Mouse (Mus musculus) gastrocnemius, postnatal 4 days (tissue): ENCODE data around the gene Fgfr2. TPM values are rescaled to one million over a fixed set of nuclear protein-coding genes. Genes with fewer than 3 reads are reported as not detected.
A peak's percentile ranks its signal among the peaks of the same experiment; 100 is the strongest.

ENCODE experiments used
- DNase-seq, 2 experiments: peaks; one replicate each; pipeline ENCODE4 v3.0.0; 2021 to 2022; ENCODE audit warnings: low spot score in 2 of 2, mixed read lengths in 2 of 2
- total RNA-seq, 2 experiments: library from RNA; stranded (reverse); gene quantifications; 2 replicates each; pipeline ENCODE4 v1.2.3; 2021

Gene Fgfr2
- total RNA-seq, 2 experiments from 2014 or later: 6.5 to 8.0 TPM

DNA sequence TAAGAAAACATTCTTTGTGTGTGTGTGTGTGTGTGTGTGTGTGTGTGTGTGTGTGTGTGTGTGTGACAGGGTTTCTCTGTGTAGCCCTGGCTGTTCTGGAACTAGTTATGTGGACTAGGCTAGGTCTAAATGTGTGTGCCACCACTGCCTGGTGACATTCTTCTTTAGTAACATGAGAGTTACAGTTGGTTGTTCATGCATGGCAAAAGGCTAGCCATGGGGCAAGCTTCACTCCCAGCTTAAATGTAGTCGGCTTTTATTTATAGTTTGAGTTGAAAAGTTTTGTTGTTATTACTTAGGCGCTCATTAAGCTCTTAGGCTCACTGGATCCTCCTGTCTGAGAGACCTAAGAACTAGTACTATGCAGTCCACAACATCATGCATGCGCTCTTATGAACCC is 158.8 kb downstream of the Fgfr2 start:
- no peak for DNase-seq

DNA sequence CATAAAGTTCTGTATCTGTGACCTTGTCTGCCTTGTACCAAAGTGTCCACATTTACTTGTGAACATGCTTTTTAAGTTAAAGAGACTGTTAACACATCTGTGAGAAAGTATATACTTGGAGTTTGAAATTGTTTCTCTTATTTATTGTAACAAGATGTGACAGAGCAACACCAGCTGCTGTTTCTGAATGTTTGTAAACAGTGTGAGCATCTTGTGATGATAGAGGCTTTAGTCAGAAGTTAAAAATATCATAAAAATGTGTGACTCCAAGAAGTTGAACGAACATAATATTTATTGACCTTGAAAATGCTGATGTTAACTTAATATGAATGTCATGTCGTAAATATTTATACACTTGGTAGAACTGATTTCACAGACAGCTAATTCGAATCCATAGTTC is 172.5 kb downstream of the Fgfr2 start:
- DNase-seq: no peak

DNA sequence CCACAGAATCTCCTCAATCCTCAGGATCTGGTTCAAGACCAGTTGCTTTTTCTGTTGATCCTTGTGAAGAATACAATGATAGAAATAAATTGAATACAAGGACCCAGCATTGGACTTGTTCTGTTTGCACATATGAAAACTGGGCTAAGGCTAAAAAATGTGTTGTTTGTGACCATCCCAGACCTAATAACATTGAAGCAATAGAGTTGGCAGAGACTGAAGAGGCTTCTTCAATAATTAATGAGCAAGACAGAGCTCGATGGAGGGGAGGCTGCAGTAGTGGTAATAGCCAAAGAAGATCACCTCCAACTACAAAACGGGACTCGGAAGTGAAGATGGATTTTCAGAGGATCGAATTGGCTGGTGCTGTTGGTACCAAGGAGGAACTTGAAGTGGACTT is 173.2 kb downstream of the Fgfr2 start:
- DNase-seq: no peak

DNA sequence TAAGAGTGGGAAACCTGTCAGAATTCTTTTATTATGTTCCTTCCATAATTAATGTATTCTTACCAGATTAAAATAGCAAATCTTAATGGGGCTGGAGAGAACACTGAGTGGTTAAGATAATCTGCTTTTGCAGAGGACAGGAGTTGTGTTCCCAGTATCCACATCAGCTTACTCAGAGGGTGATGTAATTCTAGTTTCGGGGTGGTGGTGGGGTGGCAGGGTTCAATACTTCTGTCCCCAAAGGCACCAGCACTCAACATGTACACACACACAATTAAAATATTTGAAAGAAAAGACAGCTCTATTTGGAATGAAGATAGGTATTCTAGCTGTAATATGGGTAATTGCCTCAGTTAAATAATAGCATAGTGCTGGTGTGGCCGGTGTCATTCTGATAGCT is 182.6 kb downstream of the Fgfr2 start:
- DNase-seq: no peak

DNA sequence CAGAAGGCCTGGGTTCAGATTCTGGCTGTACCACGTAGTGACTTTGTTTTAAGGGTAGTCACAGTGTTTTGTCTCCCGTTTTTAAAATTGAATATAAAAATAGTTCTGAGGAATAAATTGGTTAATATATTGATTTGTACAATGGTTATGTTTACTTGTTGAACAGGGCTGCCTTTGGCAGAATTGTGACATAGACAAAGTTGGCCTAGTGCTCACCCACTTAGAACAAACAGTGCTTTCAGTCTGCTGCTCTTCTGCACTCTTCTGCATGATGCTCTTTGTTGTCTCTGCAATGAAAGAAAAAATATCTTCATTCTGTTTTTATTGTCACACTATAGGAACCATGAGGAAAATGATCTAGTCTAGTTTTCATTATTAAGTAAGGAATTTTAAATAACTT is 184.0 kb downstream of the Fgfr2 start:
- DNase-seq: no peak

DNA sequence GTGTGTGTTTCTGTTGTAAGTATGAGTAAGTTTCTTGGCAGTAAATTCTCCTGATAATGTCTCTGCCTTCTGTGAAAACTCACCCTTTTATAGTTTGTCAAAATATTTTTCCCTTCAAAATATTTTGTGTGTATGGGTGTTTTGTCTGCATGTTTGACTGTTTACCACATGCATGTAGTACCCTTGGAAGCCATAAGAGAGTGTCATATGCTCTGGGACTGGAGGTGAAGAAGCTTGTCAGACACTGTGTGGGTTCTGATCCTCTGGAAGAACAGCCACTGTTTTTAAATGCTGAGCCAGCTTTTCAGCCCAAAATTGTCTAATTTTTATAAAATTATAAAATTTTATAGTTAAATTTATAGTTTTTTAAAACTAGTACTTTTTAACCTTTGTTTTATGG is 188.4 kb downstream of the Fgfr2 start:
- no peak for DNase-seq

DNA sequence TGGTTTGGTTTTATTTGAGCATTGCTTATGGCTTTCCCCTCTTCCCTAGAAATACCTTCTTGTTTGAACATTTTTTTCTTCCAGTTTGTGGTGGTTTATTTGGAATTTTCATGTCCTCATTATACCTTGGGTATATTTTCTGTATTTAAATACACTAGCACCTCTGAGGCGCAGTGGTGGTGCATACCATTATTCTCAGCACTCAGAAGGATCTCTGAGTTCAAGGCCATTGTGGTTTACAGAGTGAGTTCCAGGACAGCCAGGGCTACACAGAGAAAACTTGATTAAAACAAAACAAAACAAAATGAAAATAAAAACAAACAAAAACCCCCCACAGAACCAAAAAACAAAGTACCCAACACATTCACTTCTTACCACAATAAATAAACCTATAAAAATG is 189.8 kb downstream of the Fgfr2 start:
- DNase-seq: no peak

DNA sequence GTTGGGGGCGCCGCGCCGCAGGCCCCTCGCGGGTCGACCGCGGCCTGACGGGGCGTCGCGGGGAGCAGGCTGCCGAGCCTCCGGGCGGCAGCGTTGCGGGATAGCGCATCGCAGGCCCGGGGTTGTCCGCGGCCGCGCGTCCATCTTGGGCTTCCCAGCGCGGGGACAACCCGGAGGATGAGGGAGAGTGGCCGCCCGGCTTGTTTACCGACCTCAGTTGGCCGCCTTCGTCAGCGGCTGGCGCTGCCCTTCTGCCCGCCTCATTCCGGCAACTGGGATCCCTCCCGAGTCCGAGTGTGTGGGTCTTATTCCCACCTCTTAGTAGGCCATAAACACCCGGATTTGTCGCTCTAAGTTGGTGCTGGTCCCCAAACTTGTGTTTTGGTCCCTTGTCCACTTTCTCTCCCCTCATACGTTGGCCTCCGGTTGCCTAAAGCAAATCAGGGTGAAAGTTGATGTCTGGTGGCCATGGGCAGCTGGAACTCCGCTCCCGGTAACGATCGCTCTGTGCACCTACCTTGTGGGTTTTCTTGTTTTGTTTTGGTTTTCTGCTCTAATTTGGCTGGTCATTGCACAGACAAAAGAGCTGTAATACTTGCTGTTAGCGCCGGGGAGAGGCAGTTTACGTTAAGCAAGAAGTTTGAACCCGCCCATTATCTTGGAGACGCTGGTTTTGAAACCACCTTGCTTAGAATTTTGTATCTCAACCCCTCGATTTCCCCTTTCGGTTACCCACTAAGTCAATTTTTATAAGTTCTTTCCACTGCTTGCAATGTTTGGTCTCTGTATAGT is 191.4 kb downstream of the Fgfr2 start:
- peak; percentile 26 to 59 for DNase-seq

DNA sequence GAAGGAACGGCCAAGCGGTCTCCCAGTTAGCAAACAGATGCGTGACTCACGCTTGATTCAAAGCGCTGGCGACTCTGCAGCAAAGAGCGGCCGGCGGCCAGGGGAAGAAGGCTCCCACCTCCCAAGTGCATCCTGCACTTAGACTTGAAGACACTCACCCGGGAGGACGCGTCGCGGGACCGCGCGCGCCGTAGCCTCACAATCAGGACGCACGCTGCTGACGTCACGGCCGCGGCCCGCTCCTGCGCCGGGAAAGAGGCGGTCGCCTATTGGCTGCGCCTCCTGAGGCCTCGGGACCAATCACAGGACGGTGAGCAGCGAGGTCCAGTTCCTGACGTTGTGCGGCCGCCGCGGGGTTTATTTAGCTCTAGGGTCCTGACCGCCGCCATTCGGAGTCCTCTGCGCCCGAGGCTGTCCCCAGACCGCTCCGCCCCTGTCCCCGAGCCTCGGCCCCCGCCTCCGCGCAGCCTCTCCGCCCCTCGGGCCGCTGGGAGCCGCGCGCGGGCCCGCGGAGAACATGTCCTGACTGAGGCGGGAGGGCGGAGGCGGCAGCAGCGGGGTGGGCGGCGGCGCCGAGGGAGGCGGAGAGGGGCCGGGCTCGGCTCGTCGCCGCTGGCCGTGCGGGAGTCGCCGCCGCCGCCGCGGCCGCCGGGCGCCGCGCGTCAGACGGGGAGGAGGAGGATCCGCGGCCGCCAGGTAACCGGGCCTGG is 192.1 kb downstream of the Fgfr2 start, which contains the start of gene Zranb1:
Gene Zranb1 (plus strand): TSS at position 293 of the 710 bp plus-strand sequence.
- DNase-seq: peak; percentile 94 to 99

DNA sequence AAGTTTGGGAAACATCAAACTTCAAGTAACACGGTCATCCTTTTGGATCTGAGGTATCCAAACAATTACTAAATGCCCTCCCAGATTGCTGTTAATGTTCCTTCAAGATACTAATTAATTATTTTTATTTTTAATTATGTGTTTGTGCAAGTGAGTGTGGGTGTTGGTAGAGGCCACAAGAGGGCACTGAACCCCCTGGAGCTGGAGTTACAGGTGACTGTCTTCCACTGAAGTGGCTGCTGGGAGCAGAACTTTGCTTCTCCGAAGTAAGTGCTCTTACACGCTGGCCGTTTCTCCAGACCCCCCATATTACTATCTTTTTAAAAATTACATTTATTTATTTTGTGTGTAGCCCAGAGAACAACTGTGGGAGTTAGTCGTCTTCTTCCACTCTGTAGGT is 193.1 kb downstream of the Fgfr2 start:
- no peak for DNase-seq

DNA sequence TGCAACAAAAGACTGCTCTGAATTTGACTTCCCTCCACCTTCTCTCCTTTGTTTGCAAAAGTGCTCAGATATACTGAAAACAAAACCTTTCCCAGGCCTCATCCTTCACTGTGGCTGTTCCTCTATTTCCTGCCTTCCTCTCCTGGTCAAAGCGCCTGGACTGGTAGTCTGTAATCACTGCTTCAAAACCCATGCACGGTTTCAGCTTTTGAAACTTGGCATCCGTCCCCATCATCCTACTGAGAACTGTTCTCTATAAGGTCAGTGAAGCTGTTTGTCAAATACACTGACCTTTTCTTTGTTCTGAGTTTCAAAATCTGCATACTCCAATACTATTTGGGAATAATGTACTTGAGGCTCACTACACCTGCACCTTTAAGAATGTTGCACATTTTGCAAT is 195.9 kb downstream of the Fgfr2 start:
- DNase-seq: no peak

DNA sequence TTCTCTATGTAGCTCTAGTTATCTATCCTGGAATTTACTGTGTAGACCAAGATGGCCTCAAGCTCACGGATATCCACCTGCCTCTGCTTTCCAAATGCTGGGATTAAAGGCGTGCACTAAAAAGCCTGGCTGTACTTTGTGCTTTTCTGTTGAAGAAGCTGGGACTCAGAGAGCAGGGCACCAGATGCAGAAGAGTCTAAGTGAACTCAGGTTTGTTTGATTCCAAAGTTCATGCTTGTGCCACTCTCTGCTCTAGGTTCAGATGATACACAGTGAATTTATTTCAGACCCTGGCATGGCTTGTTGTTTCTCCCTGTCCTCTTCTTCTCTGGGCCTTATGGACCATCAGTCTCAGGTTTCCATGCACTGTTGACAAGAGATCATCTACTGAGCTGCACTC is 197.9 kb downstream of the Fgfr2 start:
- no peak for DNase-seq

DNA sequence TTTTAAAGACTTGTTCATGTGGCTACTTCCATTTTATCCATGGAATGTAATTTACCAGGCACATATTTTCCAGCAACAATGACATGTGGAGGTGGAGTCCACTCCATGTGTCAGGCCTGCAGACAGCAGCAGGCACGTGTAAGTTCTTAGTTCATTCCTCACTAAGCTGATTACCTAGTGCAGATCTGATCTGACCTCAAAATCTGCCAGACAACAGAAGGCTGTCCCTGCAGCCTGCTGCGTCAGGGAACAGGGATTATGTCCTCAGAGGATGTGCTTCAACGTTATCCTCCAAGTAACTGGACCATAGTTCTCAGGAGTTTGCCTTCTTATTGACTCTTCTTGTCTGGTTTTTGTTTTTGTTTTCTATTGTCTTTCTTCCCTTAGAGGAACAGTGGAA is 201.2 kb downstream of the Fgfr2 start:
- no peak for DNase-seq

DNA sequence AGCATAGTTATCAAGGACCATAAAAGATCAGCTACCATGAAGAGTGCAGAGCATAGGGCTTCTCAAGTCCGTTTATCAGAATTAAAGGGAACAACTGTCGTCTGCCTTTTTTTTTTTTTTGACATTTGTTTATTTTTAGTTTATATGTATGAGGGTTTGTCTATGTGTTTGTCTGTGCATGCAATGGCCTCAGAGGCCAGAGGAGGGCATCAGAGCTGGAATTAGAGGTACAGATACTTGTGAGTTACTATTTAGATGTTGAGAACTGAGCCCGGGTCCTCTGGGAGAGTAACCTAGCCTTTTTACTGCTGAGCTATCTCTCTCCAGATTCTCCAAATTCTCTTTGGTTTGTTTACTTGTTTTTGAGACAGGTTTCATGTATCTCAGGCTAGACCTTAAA is 219.4 kb downstream of the Fgfr2 start:
- no peak for DNase-seq

DNA sequence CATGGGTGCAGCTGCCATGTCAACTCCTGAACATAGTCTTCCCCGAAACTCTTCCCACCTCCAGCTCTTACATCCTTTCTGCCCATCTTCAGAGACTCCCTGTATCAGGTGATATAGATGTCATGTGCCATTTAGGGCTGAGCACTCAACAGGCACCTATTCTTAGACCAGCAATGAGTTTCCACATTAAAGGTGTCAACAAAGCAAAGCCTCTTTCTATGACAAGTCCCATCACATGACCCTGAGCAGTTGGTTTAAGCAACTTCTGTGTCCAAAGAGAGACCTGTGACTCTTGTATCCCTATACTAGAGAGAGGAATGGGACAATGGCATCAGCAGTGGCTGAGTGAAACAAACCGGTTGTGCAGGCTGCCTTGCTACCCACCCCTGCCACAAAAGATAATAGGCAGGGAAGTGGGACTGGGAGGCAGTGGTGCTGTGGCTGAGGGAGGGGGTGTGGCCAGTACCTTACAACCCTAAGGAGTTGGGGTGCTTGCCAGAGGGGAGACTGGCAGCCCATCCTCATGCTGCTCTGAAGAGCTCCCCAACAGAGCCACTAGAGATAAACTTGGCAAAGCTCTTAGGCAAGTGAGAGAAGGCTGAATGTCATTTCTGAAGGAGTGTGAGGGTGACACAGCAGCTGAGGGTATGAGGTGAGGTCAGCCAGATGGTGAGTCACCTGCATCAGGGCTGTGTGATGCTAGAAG is 222.2 kb downstream of the Fgfr2 start:
- no peak for DNase-seq

DNA sequence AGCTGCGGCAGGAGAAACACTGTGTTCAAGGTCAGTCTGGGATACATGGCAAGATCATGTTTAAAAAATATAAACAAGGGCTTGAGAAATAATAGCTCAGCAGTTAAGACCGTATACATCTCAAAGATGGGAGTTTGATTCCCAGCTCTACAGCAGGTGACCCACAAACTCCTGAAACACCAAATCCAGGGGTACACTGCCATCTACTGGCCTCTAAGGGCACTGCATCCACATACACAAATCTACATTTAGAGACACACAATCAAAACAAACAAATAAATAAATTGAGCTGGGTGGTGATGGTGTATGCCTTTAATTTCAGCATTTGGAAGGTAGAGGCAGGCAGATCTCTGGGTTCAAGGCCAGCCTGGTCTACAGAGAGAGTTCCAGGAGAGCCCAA is 224.9 kb downstream of the Fgfr2 start:
- DNase-seq: no peak

DNA sequence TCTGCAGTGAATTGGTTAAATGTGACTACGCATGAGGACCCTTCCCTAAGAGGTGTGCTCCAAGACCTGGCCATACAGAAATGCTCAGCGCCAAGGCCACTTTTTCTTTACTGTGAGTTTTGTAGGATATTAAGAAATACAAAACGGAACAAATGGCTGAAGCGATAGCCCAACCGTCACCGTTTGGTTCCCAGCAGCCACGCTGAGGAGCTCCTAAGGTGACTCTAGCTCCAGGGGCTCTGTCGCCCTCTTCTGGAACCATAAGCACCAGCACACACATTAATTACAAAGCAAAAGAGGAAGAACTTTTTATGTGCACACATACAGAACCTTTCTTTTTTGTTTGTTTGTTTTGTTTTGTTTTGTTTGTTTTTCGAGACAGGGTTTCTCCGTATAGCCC is 225.9 kb downstream of the Fgfr2 start:
- no peak for DNase-seq

DNA sequence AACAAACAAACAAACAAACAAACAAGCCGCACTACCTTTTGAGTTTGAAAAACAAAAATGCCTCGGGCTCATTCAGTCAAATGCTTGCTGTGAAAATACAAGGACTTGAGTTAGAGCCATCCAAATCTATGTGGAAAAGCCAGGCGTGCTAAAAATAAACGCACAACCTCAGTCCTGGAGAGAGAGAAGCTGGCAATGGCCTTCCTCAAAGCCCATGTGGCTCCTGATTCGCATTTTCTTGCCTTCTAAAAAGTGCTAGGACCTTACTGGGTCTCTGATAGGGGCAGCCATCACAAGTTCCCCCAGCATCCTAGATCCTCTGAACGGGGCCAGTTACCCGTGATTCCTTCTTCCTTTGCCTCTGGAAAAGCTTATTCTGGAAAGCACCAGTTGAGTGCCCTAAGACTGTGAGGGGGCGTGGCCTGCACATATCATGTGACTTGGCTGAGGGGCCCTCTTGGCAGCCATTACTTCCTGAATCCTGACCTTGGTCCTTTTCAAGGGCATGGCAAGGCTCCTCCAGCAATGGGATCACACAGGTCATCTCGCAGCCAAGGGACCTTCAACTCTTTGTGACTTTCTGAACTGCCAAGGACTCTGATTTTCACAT is 226.8 kb downstream of the Fgfr2 start:
- DNase-seq: no peak

DNA sequence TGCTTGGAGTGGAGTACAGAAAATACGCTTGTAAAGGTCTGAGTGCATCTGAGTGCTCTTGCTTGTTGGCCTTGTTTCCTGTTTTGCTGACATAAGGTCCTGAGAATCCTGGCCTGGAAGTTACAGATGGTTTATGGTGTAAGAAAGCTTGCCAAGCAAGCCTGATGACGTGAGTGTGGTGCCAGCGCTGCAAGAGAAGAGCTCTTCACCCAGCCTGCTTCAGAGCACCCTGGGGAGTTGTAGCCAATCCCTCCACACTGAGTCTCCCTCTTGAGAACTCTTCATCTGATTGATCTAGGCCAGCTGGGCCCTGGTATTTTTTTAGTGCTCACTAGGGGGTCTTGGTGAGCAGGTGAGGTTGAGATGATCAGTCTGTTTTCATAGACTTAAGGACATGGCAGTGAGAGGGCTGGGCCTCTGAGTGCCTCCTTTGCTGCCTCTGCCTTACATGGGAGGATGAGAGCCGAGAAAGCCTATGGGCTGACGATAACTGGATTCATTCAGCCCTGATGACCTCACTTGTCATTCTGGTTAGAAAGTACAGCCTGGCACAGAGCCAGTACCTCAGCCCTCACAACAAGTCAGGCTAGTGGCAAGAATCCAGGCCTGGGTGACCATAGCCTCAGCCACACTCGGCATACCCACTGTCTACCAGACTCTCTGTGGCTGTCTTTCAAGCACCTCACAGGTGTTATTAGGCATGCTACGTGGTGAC is 228.2 kb downstream of the Fgfr2 start:
- DNase-seq: no peak

DNA sequence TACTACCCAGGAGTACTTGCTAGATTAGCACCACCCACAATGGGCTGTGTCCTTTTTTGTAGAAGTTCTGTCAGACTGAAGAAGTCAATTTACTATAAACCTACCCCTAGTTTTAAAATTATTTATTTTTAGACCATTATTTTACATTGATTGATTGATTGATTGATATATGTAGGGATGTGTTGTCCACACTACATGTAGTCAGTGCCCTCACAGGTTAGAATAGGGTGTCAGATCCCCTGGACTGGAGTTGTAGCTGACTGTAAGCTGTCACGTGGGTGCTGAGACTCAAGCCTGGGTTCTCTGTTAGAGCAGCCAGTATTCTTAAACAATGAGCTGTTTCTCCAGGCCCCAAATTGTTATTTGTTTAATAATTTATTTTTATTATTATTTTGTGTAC is 229.8 kb downstream of the Fgfr2 start:
- no peak for DNase-seq

DNA sequence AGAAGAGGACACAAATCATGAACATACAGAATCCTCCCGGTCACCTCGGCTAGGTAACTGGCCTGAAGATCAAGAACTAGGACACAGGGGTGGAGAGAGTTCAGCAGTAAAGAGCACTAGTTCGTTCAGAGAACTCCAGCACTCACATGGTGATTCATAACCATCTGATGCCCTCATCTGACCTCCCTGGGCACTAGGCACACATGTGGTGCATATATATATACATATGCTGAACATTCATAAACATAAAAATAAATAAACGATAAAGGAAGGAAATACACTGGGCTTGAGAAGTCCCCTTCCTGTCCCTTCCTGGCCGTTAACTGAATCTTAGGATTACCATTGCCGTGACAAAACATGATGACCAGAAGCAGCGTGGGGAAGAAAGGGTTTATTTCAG is 230.3 kb downstream of the Fgfr2 start:
- DNase-seq: no peak
